Mouse (Mus musculus) ES-E14 (cell line): ENCODE results near the gene Armt1.

Source experiments
- CHD2 ChIP-seq: IDR thresholded peaks from 2 replicates; pipeline ENCODE4 v1.6.1; 2014; ENCODE audit warnings: mild to moderate bottlenecking, low read depth, low read length, inconsistent platforms
- HCFC1 ChIP-seq: IDR thresholded peaks from 2 replicates; pipeline ENCODE4 v1.6.1; 2012; ENCODE audit warnings: low read length, inconsistent platforms, borderline replicate concordance; ENCODE audit not compliant: insufficient read depth
- MAFK ChIP-seq: IDR thresholded peaks from 2 replicates; pipeline ENCODE4 v1.6.1; 2014; ENCODE audit warnings: mild to moderate bottlenecking, low read depth, low read length, inconsistent platforms; ENCODE audit not compliant: insufficient read depth
- ZC3H11A ChIP-seq: IDR thresholded peaks from 2 replicates; pipeline ENCODE4 v1.6.1; 2012; ENCODE audit warnings: low read depth, mild to moderate bottlenecking, inconsistent platforms, low read length, borderline replicate concordance

DNA sequence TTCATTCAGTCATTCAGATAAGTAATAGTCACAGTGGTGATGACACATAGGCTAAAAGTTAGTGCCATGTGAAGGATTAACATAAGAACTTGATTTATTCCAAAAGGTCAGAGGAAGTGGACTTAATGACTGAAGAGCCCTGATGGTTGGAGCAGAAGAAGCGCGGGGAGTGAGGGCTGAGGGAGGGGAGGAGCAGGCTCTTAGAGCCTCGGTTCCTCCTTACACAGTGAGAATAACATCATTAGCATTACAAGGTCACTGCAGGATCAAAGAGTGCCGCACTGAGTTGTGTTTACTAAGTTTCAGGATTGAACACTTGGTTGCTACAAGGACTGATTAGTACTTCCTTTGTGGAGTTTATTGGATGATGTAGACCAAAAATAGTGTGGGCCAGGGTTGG, 60.6 kb downstream of the Armt1 start:
- no peak for TF ChIP-seq MAFK
- no peak for TF ChIP-seq ZC3H11A
- no peak for TF ChIP-seq HCFC1
- no peak for TF ChIP-seq CHD2
